Mouse (Mus musculus): ENCODE measurements at regions not wholly inside any gene's neighbourhood (a gene's known extent, or its start where the extent isn't known, plus 50 kb on each side); places are given as distances from the start of the nearest gene placed in this dataset.

DNA sequence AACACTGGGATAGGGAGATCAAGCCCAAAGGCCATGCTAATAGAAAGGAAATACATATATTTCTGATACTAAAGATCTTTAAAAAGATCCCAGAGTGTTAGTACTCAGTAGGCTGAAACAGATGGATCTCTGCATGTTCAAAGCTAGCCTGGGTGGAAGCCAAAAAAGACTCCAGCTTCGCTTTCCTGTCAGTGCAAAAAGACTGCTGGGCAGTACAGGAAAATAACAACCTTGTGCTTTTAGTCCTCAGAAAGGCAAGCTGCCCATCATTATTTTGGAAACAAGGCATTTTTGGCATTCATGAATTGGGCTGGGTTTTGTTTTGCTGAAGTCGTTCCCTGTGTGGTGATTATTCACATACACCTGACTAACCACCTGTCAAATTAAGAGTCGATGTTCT, 56.9 kb upstream of the Cited2 start:
- no peak for DNase-seq

DNA sequence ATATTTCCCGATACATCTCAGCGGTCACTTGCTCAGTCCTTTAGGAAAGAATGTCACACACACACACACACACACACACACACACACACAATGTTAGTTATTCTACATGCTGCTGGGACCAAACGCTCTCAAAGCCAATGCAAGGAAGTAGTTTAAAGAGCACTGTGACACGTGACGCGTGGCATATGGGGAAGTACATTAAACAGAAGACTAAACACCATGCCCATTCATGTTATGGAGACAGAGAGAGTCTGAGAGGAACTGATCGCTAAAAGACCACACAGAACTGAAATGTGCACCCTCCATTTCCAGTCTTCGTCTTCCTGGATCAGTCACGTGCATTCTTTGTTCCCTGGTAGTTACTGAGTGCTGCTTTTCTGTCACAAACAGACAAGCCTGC, 53.6 kb upstream of the Cited2 start:
- no peak for DNase-seq
